Mouse (Mus musculus) liver, postnatal 0 days (tissue): ENCODE measurements around the gene Usp29.

ENCODE experiments used
- CTCF ChIP-seq: sonication (generic); IDR thresholded peaks from 2 replicates; pipeline ENCODE4 v1.5.1; 2016; ENCODE audit warnings: antibody characterized with exemption, low read depth
- EP300 ChIP-seq: IDR thresholded peaks from 2 replicates; pipeline ENCODE4 v1.6.1; 2016; ENCODE audit warnings: antibody characterized with exemption, low read depth, mild to moderate bottlenecking

- TF ChIP-seq CTCF (no peak), EP300 (no peak)
Measured at GRCm38 (mm10) chr7:6793240-6793639, 62.9 kb downstream of the Usp29 start.
